Mouse (Mus musculus) kidney, embryonic 15.5 days (tissue): ENCODE measurements around the gene Sdc1. TPM values are rescaled to one million over a fixed set of nuclear protein-coding genes. Genes with fewer than 3 reads are reported as not detected.

Source experiments
- ATAC-seq: fragments of 200-750 bp; cut with Nextera tagmentation; replicated peaks from 2 replicates; pipeline ENCODE4 v1.8.0; 2017; ENCODE audit warnings: moderate TSS enrichment; ENCODE audit not compliant: low FRiP score
- H3K27ac ChIP-seq: fragments of 300-500 bp; sonication (generic); 2 replicates; pipeline ENCODE4 v1.5.1; 2015; ENCODE audit warnings: mild to moderate bottlenecking, inconsistent platforms
- H3K27me3 ChIP-seq: fragments of 300-500 bp; sonication (generic); 2 replicates; pipeline ENCODE4 v1.6.1; 2015; ENCODE audit warnings: inconsistent platforms
- H3K36me3 ChIP-seq: fragments of 300-500 bp; sonication (generic); 2 replicates; pipeline ENCODE4 v1.6.1; 2015; ENCODE audit warnings: inconsistent platforms
- H3K4me1 ChIP-seq: fragments of 300-500 bp; sonication (generic); 2 replicates; pipeline ENCODE4 v1.6.1; 2015; ENCODE audit warnings: inconsistent platforms
- H3K4me2 ChIP-seq: fragments of 300-500 bp; sonication (generic); 2 replicates; pipeline ENCODE4 v1.6.1; 2015; ENCODE audit warnings: moderate library complexity, mild to moderate bottlenecking, inconsistent platforms
- H3K4me3 ChIP-seq: fragments of 300-500 bp; sonication (generic); replicated peaks from 2 replicates; pipeline ENCODE4 v1.5.1; 2015; ENCODE audit warnings: mild to moderate bottlenecking, inconsistent platforms
- H3K9ac ChIP-seq: fragments of 300-500 bp; sonication (generic); 2 replicates; pipeline ENCODE4 v1.6.1; 2015; ENCODE audit warnings: mild to moderate bottlenecking, inconsistent platforms
- H3K9me3 ChIP-seq: fragments of 300-500 bp; sonication (generic); replicated peaks from 2 replicates; pipeline ENCODE4 v1.6.1; 2016; ENCODE audit warnings: inconsistent platforms
- WGBS: fragments of 180-500 bp; shearing (Covaris S2); methylation state at CpG from one replicate; pipeline ENCODE4 v1.1.7; 2015; ENCODE audit warnings: mixed read lengths; 5-methylcytosine and 5-hydroxymethylcytosine counted together
- polyA plus RNA-seq: library from polyadenylated mRNA; unstranded; fragments of >200 nt; fragmentation: Nextera tagmentation; extraction: Ambion mirVana; gene quantifications from 2 replicates; pipeline ENCODE4 v1.2.1, GENCODE M21; 2015

The Sdc1 gene
- polyA plus RNA-seq, 1 experiment from 2014 or later = 66.7 TPM

DNA sequence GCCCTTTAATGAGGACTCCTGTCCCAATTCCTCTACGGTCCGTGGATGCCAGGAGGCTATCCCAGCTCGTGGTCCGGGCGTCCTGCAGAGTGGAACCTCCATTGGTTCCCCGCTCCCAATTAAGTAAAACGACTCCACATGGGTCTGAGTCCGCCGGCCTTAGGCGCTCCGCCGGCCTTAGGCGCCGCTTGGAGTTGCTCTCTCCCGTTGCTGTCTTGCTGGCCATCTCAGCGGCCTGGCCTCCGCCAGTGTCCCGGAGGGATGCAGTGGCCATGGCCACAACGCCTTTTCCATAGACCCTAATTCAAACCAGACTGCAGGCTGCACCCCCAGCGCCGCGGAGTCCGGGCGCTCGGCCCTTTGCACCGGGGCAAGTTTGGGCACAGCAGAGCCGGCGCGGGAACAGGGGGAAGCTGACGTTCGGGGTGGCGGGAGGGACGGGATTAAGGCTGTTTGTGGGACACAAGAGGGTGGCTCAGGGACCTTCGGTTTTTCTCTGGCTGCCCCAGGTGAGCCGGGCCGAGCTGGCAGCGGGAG, 789 bp downstream of the Sdc1 start:
- peak; percentile 22 for ATAC-seq
- Histone ChIP-seq H3K9me3 (no peaks in the 10 kb centered on the region; the same call in 1 of the 2 replicates), H3K27ac (peak overlapping the region; percentile 89), H3K4me1 (peaks cover 19% of the 10 kb centered on the region), H3K4me3 (peak overlapping the region; percentile 84), H3K27me3 (0 out of 2 replicates have a peak, but pooled peaks cover 2% of the 10 kb centered on the region), H3K36me3 (no peaks in the 10 kb centered on the region), H3K4me2 (peak overlapping the region; percentile 97), H3K9ac (peak overlapping the region; percentile 82)
- WGBS = under 1% methylated on average over 37 of the region's 37 CpGs

DNA sequence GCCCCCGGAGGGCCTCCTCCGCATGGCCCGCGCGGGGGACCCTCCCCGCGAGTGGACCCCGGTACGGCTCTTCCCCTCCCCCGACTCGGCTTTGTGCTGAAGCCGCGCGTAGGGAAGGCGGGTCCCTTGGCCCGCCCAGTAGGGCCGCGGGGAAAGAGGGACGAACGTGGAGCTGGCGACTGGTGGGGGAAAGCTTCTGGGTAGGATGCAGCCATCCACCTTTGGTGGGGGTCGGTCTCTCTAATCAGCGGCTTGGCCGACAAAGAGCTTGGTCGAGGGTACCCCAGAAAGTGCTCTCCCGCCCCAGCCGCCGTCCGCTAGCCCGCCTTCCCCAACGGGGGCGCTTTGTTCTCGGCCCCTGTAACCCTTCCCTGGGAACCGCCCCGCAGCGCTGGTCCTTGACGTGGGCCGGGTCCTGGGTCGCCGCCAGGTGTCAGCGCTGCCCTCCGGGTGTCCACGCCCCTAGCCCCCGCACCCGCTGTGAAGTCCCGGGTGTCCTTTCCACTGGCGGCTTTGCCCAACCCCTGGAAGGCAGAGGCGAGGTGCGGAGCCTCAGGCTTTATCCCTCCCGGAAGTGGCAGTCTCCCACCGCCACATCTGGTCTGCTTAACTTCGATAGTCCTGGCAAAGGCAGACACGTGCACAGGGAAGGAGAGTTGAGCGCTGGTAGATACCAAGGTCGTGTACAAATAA, 1.5 kb downstream of the Sdc1 start:
- H3K36me3 ChIP-seq = no peaks in the 10 kb centered on the region
- peaks cover 24% of the 10 kb centered on the region for H3K4me1 ChIP-seq
- no peaks in the 10 kb centered on the region; the same call in 1 of the 2 replicates for H3K9me3 ChIP-seq
- H3K27me3 ChIP-seq = 0 out of 2 replicates have a peak, but pooled peaks cover 2% of the 10 kb centered on the region
- peak overlapping the region; percentile 89 for H3K27ac ChIP-seq
- peak overlapping the region; percentile 84 for H3K4me3 ChIP-seq
- ATAC-seq = peak; percentile 46
- peak overlapping the region; percentile 82 for H3K9ac ChIP-seq
- WGBS = under 1% methylated on average over 50 of the region's 55 CpGs
- peak overlapping the region; percentile 97 for H3K4me2 ChIP-seq

DNA sequence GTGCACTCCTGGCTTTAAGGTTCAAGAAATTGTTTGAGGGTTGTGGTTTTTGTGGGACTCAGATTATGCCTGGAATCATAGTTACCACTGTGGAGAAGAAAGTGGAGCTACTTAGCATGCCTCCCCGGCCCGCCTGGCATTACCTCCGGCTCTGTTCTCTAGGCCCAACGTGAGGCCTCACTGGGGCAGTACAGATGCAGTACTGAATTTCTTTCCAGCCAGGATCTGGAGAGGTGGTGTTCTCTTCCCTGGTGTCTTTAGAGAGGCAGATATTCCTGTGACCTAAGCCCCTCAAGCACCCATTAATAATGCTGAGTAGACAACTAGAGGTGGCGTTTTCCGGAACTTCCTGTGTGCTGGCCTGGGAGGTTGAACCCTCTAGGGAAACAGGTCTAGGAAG, 2.2 kb downstream of the Sdc1 start:
- no peak for ATAC-seq
- no peaks in the 10 kb centered on the region for H3K36me3 ChIP-seq
- peak overlapping the region; percentile 97 for H3K4me2 ChIP-seq
- H3K9me3 ChIP-seq = no peaks in the 10 kb centered on the region; the same call in 1 of the 2 replicates
- 0 out of 2 replicates have a peak, but pooled peaks cover 2% of the 10 kb centered on the region for H3K27me3 ChIP-seq
- H3K27ac ChIP-seq = 0 out of 2 replicates have a peak overlapping the region, but pooled peaks have one; percentile 89
- H3K9ac ChIP-seq = 0 out of 2 replicates have a peak overlapping the region, but pooled peaks have one; percentile 82
- 24% methylated on average over 6 of the region's 6 CpGs for WGBS
- peaks cover 32% of the 10 kb centered on the region for H3K4me1 ChIP-seq
- peak overlapping the region; percentile 84 for H3K4me3 ChIP-seq

DNA sequence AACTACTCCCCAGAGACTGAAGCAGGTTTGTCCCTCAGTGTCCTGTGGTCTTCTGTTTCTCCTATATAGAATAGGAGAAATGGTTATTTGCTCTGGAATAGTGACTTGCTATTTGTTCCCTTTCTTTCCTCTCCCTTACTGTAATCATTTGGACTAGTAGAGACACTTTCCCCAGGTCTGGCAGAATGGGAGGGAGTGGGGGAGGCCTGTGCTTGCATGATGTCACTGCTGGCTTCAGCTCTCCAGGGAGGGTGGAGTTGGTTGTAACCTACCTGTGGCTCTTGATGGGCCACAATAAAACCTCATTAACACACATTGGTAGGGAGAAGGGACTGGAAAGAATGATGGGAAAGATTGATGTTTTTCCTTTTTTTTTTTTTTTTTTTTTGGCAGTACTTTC, 3.1 kb downstream of the Sdc1 start:
- H3K9ac ChIP-seq = no peak overlapping the region
- H3K27ac ChIP-seq = no peak overlapping the region
- H3K4me2 ChIP-seq = no peak overlapping the region
- peaks cover 34% of the 10 kb centered on the region for H3K4me1 ChIP-seq
- no peaks in the 10 kb centered on the region for H3K36me3 ChIP-seq
- H3K4me3 ChIP-seq = no peak overlapping the region
- 0 out of 2 replicates have a peak, but pooled peaks cover 2% of the 10 kb centered on the region for H3K27me3 ChIP-seq
- H3K9me3 ChIP-seq = no peaks in the 10 kb centered on the region
- no peak for ATAC-seq

DNA sequence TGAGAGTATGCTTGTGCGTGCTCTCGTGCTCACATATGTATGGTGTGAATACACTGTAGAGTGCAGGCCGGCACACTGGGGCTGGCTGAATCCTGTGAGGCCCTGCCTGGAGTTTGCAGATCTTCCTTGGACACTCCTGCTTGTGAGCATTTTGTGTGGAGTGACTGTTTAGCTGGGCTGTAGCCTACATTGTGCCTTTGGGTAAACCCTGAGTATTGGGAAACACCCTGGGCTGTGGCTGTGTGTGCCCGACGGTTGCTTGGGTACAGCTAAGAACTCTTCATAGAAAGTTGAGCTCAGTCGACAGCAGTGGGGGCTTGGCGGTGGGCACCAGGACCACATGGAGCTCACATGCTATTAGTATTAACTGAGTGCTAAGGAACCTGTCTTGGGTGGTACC, 5.1 kb downstream of the Sdc1 start:
- no peak for ATAC-seq
- Histone ChIP-seq H3K4me1 (peaks cover 42% of the 10 kb centered on the region), H3K36me3 (no peaks in the 10 kb centered on the region), H3K27me3 (no peaks in the 10 kb centered on the region), H3K27ac (no peak overlapping the region), H3K9ac (no peak overlapping the region), H3K4me3 (no peak overlapping the region), H3K9me3 (no peaks in the 10 kb centered on the region), H3K4me2 (no peak overlapping the region)
- WGBS = 95% methylated on average over 7 of the region's 7 CpGs

DNA sequence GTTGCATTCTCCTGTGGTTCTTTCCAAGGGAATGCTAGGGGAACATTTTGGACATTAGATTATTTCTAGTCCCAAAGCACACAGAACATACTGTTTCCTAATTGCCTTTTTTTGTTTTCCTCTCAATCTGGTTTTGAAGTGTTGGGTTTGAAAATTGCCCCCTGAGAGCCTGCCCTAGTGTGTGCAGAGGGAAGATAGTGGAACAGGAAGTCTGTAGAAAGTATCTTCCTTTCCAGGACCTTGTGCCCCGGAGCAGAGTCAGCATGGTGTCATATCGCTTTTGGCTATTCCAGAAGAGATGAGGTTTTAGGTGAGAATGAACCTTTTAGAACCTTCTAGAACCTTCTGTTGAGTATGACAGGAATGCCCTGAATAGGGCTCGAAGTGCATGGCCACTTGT, 5.6 kb downstream of the Sdc1 start:
- no peaks in the 10 kb centered on the region for H3K27me3 ChIP-seq
- no peak overlapping the region for H3K4me2 ChIP-seq
- H3K36me3 ChIP-seq = no peaks in the 10 kb centered on the region
- H3K27ac ChIP-seq = no peak overlapping the region
- peaks cover 43% of the 10 kb centered on the region for H3K4me1 ChIP-seq
- no peaks in the 10 kb centered on the region for H3K9me3 ChIP-seq
- H3K4me3 ChIP-seq = no peak overlapping the region
- 87% methylated on average over 3 of the region's 3 CpGs for WGBS
- no peak overlapping the region for H3K9ac ChIP-seq
- ATAC-seq = no peak

DNA sequence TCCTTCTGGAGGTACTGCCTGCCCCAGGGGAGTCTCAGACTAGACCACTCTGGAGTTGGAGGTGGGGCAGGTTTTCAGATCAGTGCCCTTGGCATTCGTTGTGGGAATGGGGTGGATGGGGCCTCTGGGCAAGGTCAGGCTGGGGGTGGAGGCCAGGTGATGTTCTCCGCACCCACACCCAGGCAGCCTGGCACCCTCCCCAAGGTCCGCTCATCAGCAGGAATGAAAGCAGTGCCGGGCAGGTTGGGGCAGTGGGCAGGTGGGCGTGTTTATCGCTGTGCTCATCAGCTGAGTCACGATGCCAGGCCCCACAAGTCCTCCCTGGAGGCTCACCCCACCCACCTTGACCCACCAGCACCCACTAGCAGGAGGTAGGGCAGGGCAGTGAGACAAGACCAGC, 7.0 kb downstream of the Sdc1 start:
- Histone ChIP-seq H3K4me1 (peaks cover 49% of the 10 kb centered on the region), H3K4me3 (no peak overlapping the region), H3K27ac (0 out of 2 replicates have a peak overlapping the region, but pooled peaks have one; percentile 29), H3K9me3 (no peaks in the 10 kb centered on the region), H3K4me2 (no peak overlapping the region), H3K36me3 (no peaks in the 10 kb centered on the region), H3K9ac (no peak overlapping the region), H3K27me3 (no peaks in the 10 kb centered on the region)
- ATAC-seq = 0 out of 2 replicates have a peak, but pooled peaks have one; percentile 12
- WGBS = 80% methylated on average over 7 of the region's 7 CpGs

DNA sequence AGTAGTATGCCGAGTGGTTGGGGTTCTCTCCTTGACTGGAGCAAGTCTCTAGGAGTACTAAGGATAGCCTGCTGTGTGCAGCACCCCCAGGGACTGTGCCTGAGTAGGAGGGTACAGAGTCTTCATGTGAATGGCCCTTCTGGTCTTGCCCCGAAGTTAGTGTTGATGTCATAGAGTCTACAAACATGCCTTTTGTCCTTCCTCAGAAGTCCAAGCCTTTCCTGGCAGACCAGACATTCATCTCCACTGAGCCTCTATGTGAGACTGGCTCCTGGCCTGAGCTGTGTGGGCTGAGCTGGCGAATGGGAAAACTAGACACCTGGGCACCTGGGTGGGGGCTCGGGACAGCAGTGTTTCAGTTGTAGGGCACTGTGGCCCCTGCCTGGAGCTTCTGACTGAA, 8.7 kb downstream of the Sdc1 start:
- H3K4me1 ChIP-seq = peaks cover 41% of the 10 kb centered on the region
- 76% methylated on average over 4 of the region's 4 CpGs for WGBS
- no peak overlapping the region for H3K4me2 ChIP-seq
- no peaks in the 10 kb centered on the region for H3K9me3 ChIP-seq
- no peaks in the 10 kb centered on the region for H3K27me3 ChIP-seq
- no peak overlapping the region for H3K27ac ChIP-seq
- H3K4me3 ChIP-seq = no peak overlapping the region
- no peak overlapping the region for H3K9ac ChIP-seq
- no peaks in the 10 kb centered on the region for H3K36me3 ChIP-seq
- no peak for ATAC-seq

DNA sequence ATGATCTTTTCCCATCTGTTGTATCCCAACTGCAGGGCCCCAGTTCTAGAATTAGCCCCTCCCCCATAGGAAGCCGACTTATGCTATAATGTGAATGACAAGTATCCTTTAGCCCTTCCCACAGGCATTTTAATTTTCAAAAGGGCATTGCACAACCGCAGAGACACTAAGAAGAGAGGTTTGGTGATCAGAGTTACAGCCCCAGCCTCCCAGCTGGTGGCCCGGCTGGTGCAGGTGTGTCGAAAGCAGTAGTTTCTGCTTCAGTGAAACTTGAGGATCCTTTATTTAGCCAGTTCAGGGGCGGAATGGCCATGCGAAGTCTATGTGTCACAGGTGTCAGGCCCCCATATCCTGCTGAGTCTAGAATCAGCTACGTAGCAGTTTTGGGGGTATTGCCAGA, 10.0 kb downstream of the Sdc1 start:
- ATAC-seq = no peak
- whole genome bisulfite sequencing = 75% methylated on average over 7 of the region's 7 CpGs

DNA sequence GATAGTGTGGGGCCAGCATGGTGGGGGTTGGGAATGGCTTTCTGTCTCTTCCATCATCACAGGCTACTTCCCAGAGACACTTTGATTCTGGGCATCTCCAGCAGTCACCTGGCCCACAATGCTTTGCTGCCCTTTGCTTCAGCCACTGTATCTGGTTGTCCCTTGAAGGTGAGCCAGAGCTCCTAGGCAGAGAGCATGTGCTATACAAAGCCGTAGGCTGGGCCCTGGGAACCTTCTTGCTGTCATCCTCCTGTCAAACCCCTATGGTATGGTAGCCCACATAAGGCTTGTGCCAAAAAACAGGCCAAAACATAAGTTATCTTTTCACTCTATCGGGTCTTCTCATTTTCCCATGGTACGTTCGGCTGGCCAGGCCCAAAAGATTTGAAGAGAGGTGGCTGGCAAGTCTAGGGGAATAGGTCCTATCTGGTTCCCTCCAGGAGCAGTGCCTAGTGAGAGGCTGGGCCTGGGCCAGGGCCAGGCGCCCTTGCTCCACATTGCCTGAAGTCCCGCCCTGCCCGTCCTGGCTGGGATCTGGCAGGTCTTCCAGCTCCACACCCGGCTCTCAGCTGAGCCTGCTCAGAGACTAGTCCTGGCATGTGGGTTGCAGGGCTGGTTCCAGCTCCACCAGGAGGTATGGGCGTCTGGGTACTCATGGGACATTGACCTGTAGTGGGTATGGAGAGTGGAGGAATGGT, 10.7 kb downstream of the Sdc1 start:
- Histone ChIP-seq H3K4me1 (peaks cover 52% of the 10 kb centered on the region), H3K36me3 (no peaks in the 10 kb centered on the region), H3K4me3 (no peak overlapping the region), H3K27ac (no peak overlapping the region), H3K9me3 (no peaks in the 10 kb centered on the region), H3K9ac (no peak overlapping the region), H3K27me3 (no peaks in the 10 kb centered on the region), H3K4me2 (no peak overlapping the region)
- 81% methylated on average over 9 of the region's 9 CpGs for WGBS
- ATAC-seq = no peak

More for the DNA sequence above, 10.0 kb downstream of the Sdc1 start:
- H3K4me3 ChIP-seq = no peak overlapping the region
- H3K4me1 ChIP-seq = peaks cover 45% of the 10 kb centered on the region
- H3K27ac ChIP-seq = no peak overlapping the region
- H3K9ac ChIP-seq = no peak overlapping the region
- no peak overlapping the region for H3K4me2 ChIP-seq
- H3K36me3 ChIP-seq = no peaks in the 10 kb centered on the region
- no peaks in the 10 kb centered on the region for H3K27me3 ChIP-seq
- no peaks in the 10 kb centered on the region for H3K9me3 ChIP-seq

DNA sequence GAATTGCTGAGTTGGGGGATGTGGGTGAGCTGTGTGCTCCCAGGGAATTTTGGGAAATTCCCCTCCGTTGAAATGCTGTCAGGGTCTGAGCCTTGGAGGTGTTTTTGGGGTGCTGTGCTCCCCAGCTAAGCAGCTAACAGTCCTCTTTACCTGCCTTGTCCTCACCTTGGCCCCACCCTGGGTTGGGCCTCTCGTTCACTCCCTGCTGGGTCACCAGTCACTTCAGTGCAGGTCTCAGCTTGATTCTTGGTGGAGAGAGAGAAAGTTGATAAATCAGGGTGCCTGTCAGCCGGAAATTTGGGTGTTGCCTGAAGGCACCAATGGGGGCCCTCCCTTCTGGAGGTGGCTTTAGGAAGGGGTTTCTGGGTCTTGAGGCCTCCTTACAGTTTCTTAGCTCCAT, 11.4 kb downstream of the Sdc1 start:
- Histone ChIP-seq H3K4me1 (peaks cover 47% of the 10 kb centered on the region), H3K27me3 (no peaks in the 10 kb centered on the region), H3K27ac (no peak overlapping the region), H3K4me2 (no peak overlapping the region), H3K4me3 (no peak overlapping the region), H3K36me3 (no peaks in the 10 kb centered on the region), H3K9ac (no peak overlapping the region), H3K9me3 (no peaks in the 10 kb centered on the region)
- 69% methylated on average over 3 of the region's 3 CpGs for WGBS
- no peak for ATAC-seq

DNA sequence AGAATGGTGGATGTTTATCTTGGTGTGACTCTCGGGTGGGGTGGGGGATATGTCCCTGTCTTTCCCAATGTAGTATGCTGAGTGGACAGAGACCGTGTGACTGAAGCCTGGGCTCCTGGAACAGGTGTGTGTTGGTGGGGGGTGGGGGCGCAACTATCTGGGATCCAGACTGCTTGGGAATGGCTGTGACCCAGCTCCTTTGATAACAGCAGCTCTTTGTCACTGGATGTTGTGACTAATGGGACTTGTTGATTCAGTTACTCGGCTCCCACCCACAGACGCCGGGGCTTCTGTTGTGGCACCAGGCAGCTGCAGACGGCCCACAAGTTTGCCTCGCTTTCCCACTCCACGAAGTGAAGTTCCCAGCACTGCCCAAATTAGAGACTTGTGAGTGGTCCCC, 13.1 kb downstream of the Sdc1 start:
- no peak for ATAC-seq

More for the DNA sequence above, 13.1 kb downstream of the Sdc1 start:
- WGBS = 71% methylated on average over 9 of the region's 9 CpGs
- Histone ChIP-seq H3K9ac (no peak overlapping the region), H3K9me3 (no peaks in the 10 kb centered on the region), H3K27ac (no peak overlapping the region), H3K4me2 (no peak overlapping the region), H3K36me3 (no peaks in the 10 kb centered on the region), H3K4me1 (peaks cover 42% of the 10 kb centered on the region), H3K4me3 (no peak overlapping the region), H3K27me3 (no peaks in the 10 kb centered on the region)
